ENCODE assay signal across 40 mouse cellular contexts in genomic region chr6:41048602-41049001, GRCm38 (mm10). TPM values are rescaled to one million over a fixed set of nuclear protein-coding genes. Genes with fewer than 3 reads are reported as not detected.
DNase-seq lines count a peak whose midpoint lies in the region; ATAC-seq lines count a peak whose summit lies in the region.
"Had no signal": no experiment of that assay in that cellular context is flagged by ENCODE, and none has a peak within 500 bp of the region (broad histone marks: within the 10 kb centered on the region; RNA-seq: fewer than 3 reads in every experiment).

No protein-coding gene starts in this region.

- peak; percentile 71 for ATAC-seq in granulocyte monocyte progenitor cell, adult 5-6 weeks (replicated peaks; ENCODE audit: poor library complexity, severe bottlenecking)
- ATAC-seq: forebrain, embryonic 15.5 days; hindbrain, postnatal 0 days; intestine, embryonic 16.5 days; midbrain, embryonic 13.5 days had no signal

- peak; percentile 4 for DNase-seq in layer of hippocampus, adult 9-11 months
- no peak for DNase-seq in layer of hippocampus, postnatal 25 days (ENCODE audit: extremely low spot score in 1 of 2, low spot score in 1 of 2)
- peak; percentile 30 for DNase-seq in thymus, postnatal 0 days (ENCODE audit: low spot score)
- no peak for DNase-seq in thymus, postnatal 36 days
- peak; percentile 67 for DNase-seq in telencephalon, adult 2 months (ENCODE audit: low read depth, low spot score)
- DNase-seq in liver: no peak
- DNase-seq in neural tube, embryonic 10.5 days (ENCODE audit: extremely low spot score, low spot score): no peak
- DNase-seq: adrenal gland, postnatal 10 days; cerebellum, adult 18-20 months; cerebellum, postnatal 10 days; gastrocnemius, postnatal 10 days; kidney, adult 8-10 months; kidney, postnatal 10 days; lung, postnatal 4 days; right cerebral cortex, postnatal 4 days; thymus, adult 2 months had no signal

RNA-seq across cellular contexts. Expression of gene 2210010C04Rik, which starts 13.3 kb away (rescaled TPM):
- not detected for total RNA-seq in layer of hippocampus, postnatal 25 days (2021)
- 0.17 and 0.20 TPM in 2 replicates for polyA plus RNA-seq in thymus, postnatal 0 days (2015; fragmentation: Nextera tagmentation; extraction: Ambion mirVana)
- 0.54 TPM in 1 of 2 replicates, not detected in the other for total RNA-seq in granulocyte monocyte progenitor cell, adult 5-6 weeks (2014; fragmentation: Nextera tagmentation)
- not detected in 2 replicates for total RNA-seq in granulocyte monocyte progenitor cell, adult 5-6 weeks (2017)
- total RNA-seq: adrenal gland, postnatal 10 days; gastrocnemius, postnatal 10 days; heart, postnatal 25 days; hindbrain, postnatal 0 days; layer of hippocampus, postnatal 10 days; left cerebral cortex, adult 8-10 months; megakaryocyte-erythroid progenitor cell, adult 5-6 weeks; MEL had no signal
- polyA plus RNA-seq: embryonic facial prominence, embryonic 11.5 days; forebrain, embryonic 10.5 days; forebrain, embryonic 15.5 days; heart, embryonic 10.5 days; heart, embryonic 15.5 days; hindbrain, embryonic 12.5 days; hindbrain, postnatal 0 days; limb, embryonic 11.5 days; liver, embryonic 15.5 days; lung, embryonic 16.5 days; midbrain, embryonic 13.5 days; neural tube, embryonic 15.5 days had no signal

RNA-seq across cellular contexts. Expression of gene Gm2663, which starts 49.3 kb away (rescaled TPM):
- not detected for total RNA-seq in layer of hippocampus, postnatal 25 days (2021)
- polyA plus RNA-seq in thymus, postnatal 0 days (2015; fragmentation: Nextera tagmentation; extraction: Ambion mirVana): 0.70 TPM in 1 of 2 replicates, not detected in the other
- not detected in 2 replicates for total RNA-seq in granulocyte monocyte progenitor cell, adult 5-6 weeks (2014; fragmentation: Nextera tagmentation)
- not detected in 2 replicates for total RNA-seq in granulocyte monocyte progenitor cell, adult 5-6 weeks (2017)
- total RNA-seq: adrenal gland, postnatal 10 days; gastrocnemius, postnatal 10 days; heart, postnatal 25 days; hindbrain, postnatal 0 days; layer of hippocampus, postnatal 10 days; left cerebral cortex, adult 8-10 months; liver, adult 2 months; megakaryocyte-erythroid progenitor cell, adult 5-6 weeks; MEL had no signal
- polyA plus RNA-seq: cortical plate, adult 2 months; embryonic facial prominence, embryonic 11.5 days; forebrain, embryonic 10.5 days; forebrain, embryonic 15.5 days; gonadal fat pad, adult 2 months; heart, embryonic 10.5 days; hindbrain, embryonic 12.5 days; hindbrain, postnatal 0 days; limb, embryonic 11.5 days; liver, adult 2 months; liver, embryonic 15.5 days; lung, embryonic 16.5 days; midbrain, embryonic 13.5 days; neural tube, embryonic 15.5 days; Patski; spleen, adult 2 months; thymus, adult 2 months had no signal

Comparison
In these comparisons a context has a peak if more than half of its experiments do, and no peak if none do; other contexts are left out.
1. DNase-seq: peak in layer of hippocampus, adult 9-11 months (single experiment), thymus, postnatal 0 days (single experiment) and telencephalon, adult 2 months (single experiment); none in layer of hippocampus, postnatal 25 days (0 of 2), thymus, postnatal 36 days (0 of 2), liver (single experiment) and neural tube, embryonic 10.5 days (single experiment).